Mouse (Mus musculus) cerebellum, adult 2 months (tissue): ENCODE measurements around the gene 2210407C18Rik.

ENCODE experiments used
- CTCF ChIP-seq: fragments of 200-500 bp; IDR thresholded peaks from 2 replicates; pipeline ENCODE4 v1.5.1; 2011; ENCODE audit warnings: low read depth, mild to moderate bottlenecking, control low read depth, low read length, moderate library complexity, borderline replicate concordance; ENCODE audit not compliant: insufficient read depth
- POLR2A ChIP-seq: fragments of 200-500 bp; IDR thresholded peaks from 2 replicates; pipeline ENCODE4 v1.6.1; 2011; ENCODE audit warnings: low read length, control low read depth, borderline replicate concordance; ENCODE audit not compliant: insufficient read depth

DNA sequence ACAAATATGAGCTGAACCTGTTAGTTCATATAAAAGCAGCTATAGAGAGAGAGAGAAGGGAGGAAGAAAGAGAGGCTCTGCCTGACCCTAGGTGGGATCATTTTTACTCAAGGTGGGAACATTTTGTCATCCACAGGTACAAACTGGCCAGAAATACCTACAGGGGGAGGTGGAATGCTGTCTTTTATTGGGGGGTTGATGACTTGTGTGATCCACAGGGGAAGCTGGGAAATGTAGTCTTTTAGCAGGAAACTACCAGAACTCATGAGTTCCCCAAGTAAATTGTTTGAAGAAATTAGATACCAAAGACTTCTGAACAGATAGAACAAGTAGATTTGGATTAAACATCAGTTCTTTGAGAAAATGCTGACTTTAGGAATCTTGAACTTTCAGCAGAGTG lies 13.8 kb downstream of the 2210407C18Rik start:
- no peak for TF ChIP-seq POLR2A
- TF ChIP-seq CTCF: no peak
